ENCODE assay signal across 8 mouse cellular contexts in the genomic region with DNA sequence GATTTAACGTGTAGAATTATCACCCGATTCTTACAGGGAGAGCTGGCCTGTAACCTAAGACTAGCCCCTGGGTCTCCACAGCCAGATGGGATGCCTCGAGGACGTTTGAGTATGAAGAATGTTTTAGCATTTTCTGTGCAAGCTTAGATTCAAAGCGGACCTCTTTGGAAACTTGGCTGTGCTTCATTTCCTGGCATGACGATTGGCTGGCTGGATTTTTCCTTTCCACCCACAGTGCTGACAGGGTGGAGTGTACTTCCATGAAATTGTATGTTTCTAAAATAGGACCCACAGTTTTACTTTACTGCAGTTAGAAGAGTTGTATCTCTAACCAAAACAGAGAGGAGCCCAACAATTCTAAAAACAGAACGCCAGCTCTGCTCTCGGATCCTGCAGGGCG.
A peak's percentile ranks its signal among the peaks of the same experiment; 100 is the strongest.
DNase-seq lines count a peak whose midpoint lies in the region.

No protein-coding gene starts in this region.

- DNase-seq in adrenal gland, postnatal 10 days = peak; percentile 25
- DNase-seq in adrenal gland, postnatal 4 days (ENCODE audit: low spot score in 2 of 2) = no peak
- peak; percentile 74 to 76 for DNase-seq in heart, adult 9 months (ENCODE audit: low spot score in 2 of 2)
- peak; percentile 58 to 59 for DNase-seq in kidney, postnatal 36 days
- peak; percentile 72 for DNase-seq in right cerebral cortex, adult 18-20 months
- no peak for DNase-seq in spleen, postnatal 4 days (ENCODE audit: low spot score in 2 of 2)
- no peak for DNase-seq in urinary bladder, postnatal 10 days (ENCODE audit: low spot score)
- DNase-seq in ovary, postnatal 36 days (ENCODE audit: low spot score) = no peak

Comparison
In these comparisons a context has a peak if more than half of its experiments do, and no peak if none do; other contexts are left out.
1. DNase-seq: peak in adrenal gland, postnatal 10 days (single experiment), heart, adult 9 months (2 of 2), kidney, postnatal 36 days (2 of 2) and right cerebral cortex, adult 18-20 months (single experiment); none in adrenal gland, postnatal 4 days (0 of 2), spleen, postnatal 4 days (0 of 2), urinary bladder, postnatal 10 days (single experiment) and ovary, postnatal 36 days (single experiment).